Mouse (Mus musculus) MEL (cell line): ENCODE measurements around the gene Chmp5. TPM values are rescaled to one million over a fixed set of nuclear protein-coding genes. Genes with fewer than 3 reads are reported as not detected.

ENCODE experiments used
- DNase-seq: peaks from one replicate; pipeline ENCODE4 v3.0.0; 2011; ENCODE audit warnings: low read depth, low spot score
- H3K27ac ChIP-seq: 2 replicates; pipeline ENCODE4 v1.5.1; 2012; ENCODE audit warnings: low read depth, mild to moderate bottlenecking, control low read depth, low read length, moderate library complexity; ENCODE audit not compliant: control insufficient read depth
- H3K27me3 ChIP-seq, 2 experiments: fragments of 150-350 bp in 1 of 2; sonication (generic) in 1 of 2; 2 replicates each; pipeline ENCODE4 v1.6.1; 2012; ENCODE audit warnings: low read length in 2 of 2, mild to moderate bottlenecking in 2 of 2, improper control_type of control experiment in 1 of 2, moderate library complexity in 1 of 2; ENCODE audit not compliant: insufficient read depth in 2 of 2, control insufficient read depth in 1 of 2
- H3K36me3 ChIP-seq, 2 experiments: 2 replicates each; pipeline ENCODE4 v1.6.1; 2012 to 2014; ENCODE audit warnings: low read length in 2 of 2, improper control_type of control experiment in 1 of 2, inconsistent platforms in 1 of 2, mild to moderate bottlenecking in 1 of 2; ENCODE audit not compliant: insufficient read depth in 2 of 2, control insufficient read depth in 1 of 2
- H3K4me1 ChIP-seq, 2 experiments: fragments of 150-350 bp in 1 of 2; sonication (generic) in 1 of 2; 2 replicates each; pipeline ENCODE4 v1.6.1; 2012; ENCODE audit warnings: low read length in 2 of 2, improper control_type of control experiment in 1 of 2, mild to moderate bottlenecking in 1 of 2; ENCODE audit not compliant: insufficient read depth in 2 of 2, control insufficient read depth in 1 of 2
- H3K4me3 ChIP-seq, 2 experiments: fragments of 150-350 bp in 1 of 2; sonication (generic) in 1 of 2; 2 replicates each; pipeline ENCODE4 v1.5.1; 2012; ENCODE audit warnings: low read depth in 2 of 2, low read length in 2 of 2, mild to moderate bottlenecking in 2 of 2, moderate library complexity in 2 of 2, control low read depth in 1 of 2, improper control_type of control experiment in 1 of 2; ENCODE audit not compliant: control insufficient read depth in 1 of 2, insufficient read depth in 1 of 2
- H3K79me2 ChIP-seq: 2 replicates; pipeline ENCODE4 v1.6.1; 2012; ENCODE audit warnings: mild to moderate bottlenecking, low read length, moderate library complexity; ENCODE audit not compliant: control insufficient read depth, poor library complexity, insufficient read depth
- H3K9ac ChIP-seq: 2 replicates; pipeline ENCODE4 v1.6.1; 2012; ENCODE audit warnings: low read depth, mild to moderate bottlenecking, control low read depth, low read length, moderate library complexity; ENCODE audit not compliant: control insufficient read depth, poor library complexity, severe bottlenecking
- H3K9me3 ChIP-seq: fragments of 150-350 bp; sonication (generic); replicated peaks from 2 replicates; pipeline ENCODE4 v1.6.1; 2012; ENCODE audit warnings: mild to moderate bottlenecking, low read length, improper control_type of control experiment, moderate library complexity; ENCODE audit not compliant: insufficient read depth
- BHLHE40 ChIP-seq: IDR thresholded peaks from 2 replicates; pipeline ENCODE4 v1.6.1; 2012; ENCODE audit warnings: low read depth, mild to moderate bottlenecking, inconsistent platforms, low read length, improper control_type of control experiment, borderline replicate concordance
- CHD2 ChIP-seq: IDR thresholded peaks from 2 replicates; pipeline ENCODE4 v1.6.1; 2011; ENCODE audit warnings: low read length, improper control_type of control experiment
- CTCF ChIP-seq, 3 experiments: IDR thresholded peaks in 2 of 3; conservative IDR thresholded peaks in 1 of 3; 2 replicates each; pipeline ENCODE4 v1.5.1; 2011 to 2012; ENCODE audit warnings: low read length in 3 of 3, low read depth in 2 of 3, mild to moderate bottlenecking in 2 of 3, improper control_type of control experiment in 1 of 3, inconsistent platforms in 1 of 3, mixed read lengths in 1 of 3, moderate library complexity in 1 of 3; ENCODE audit not compliant: control insufficient read depth in 1 of 3, insufficient read depth in 1 of 3, poor library complexity in 1 of 3, severe bottlenecking in 1 of 3
- GABPA ChIP-seq: IDR thresholded peaks from 2 replicates; pipeline ENCODE4 v1.6.1; 2012; ENCODE audit warnings: low read depth, mild to moderate bottlenecking, inconsistent platforms, low read length, improper control_type of control experiment, moderate library complexity
- GATA1 ChIP-seq: IDR thresholded peaks from 2 replicates; pipeline ENCODE4 v1.6.1; 2011; ENCODE audit warnings: low read depth, low read length, improper control_type of control experiment
- HCFC1 ChIP-seq: IDR thresholded peaks from 2 replicates; pipeline ENCODE4 v1.6.1; 2012; ENCODE audit warnings: low read depth, mild to moderate bottlenecking, inconsistent platforms, low read length, improper control_type of control experiment, moderate library complexity
- JUND ChIP-seq: IDR thresholded peaks from 2 replicates; pipeline ENCODE4 v1.6.1; 2011; ENCODE audit warnings: low read depth, mild to moderate bottlenecking, improper control_type of control experiment, low read length
- MAFK ChIP-seq: IDR thresholded peaks from 2 replicates; pipeline ENCODE4 v1.6.1; 2011; ENCODE audit warnings: low read depth, mild to moderate bottlenecking, low read length, improper control_type of control experiment, borderline replicate concordance
- MAX ChIP-seq: IDR thresholded peaks from 2 replicates; pipeline ENCODE4 v1.6.1; 2011; ENCODE audit warnings: low read length, improper control_type of control experiment
- MAZ ChIP-seq: IDR thresholded peaks from 2 replicates; pipeline ENCODE4 v1.6.1; 2012; ENCODE audit warnings: low read depth, mild to moderate bottlenecking, inconsistent platforms, low read length, improper control_type of control experiment
- MXI1 ChIP-seq: IDR thresholded peaks from 2 replicates; pipeline ENCODE4 v1.6.1; 2011; ENCODE audit warnings: mild to moderate bottlenecking, low read depth, low read length, improper control_type of control experiment
- MYB ChIP-seq: IDR thresholded peaks from 2 replicates; pipeline ENCODE4 v1.6.1; 2011; ENCODE audit warnings: mild to moderate bottlenecking, low read depth, low read length, improper control_type of control experiment
- MYC ChIP-seq: IDR thresholded peaks from 2 replicates; pipeline ENCODE4 v1.6.1; 2011; ENCODE audit warnings: low read depth, mild to moderate bottlenecking, low read length, improper control_type of control experiment, moderate library complexity
- POLR2A ChIP-seq, 2 experiments: IDR thresholded peaks; 2 replicates each; pipeline ENCODE4 v1.6.1; 2011 to 2012; ENCODE audit warnings: low read length in 2 of 2, mild to moderate bottlenecking in 2 of 2, control low read depth in 1 of 2, improper control_type of control experiment in 1 of 2, low read depth in 1 of 2, moderate library complexity in 1 of 2; ENCODE audit not compliant: control insufficient read depth in 1 of 2, insufficient read depth in 1 of 2, poor library complexity in 1 of 2
- RAD21 ChIP-seq: IDR thresholded peaks from 2 replicates; pipeline ENCODE4 v1.6.1; 2011; ENCODE audit warnings: mild to moderate bottlenecking, low read depth, low read length, improper control_type of control experiment
- SMC3 ChIP-seq: IDR thresholded peaks from 2 replicates; pipeline ENCODE4 v1.6.1; 2011; ENCODE audit warnings: low read depth, low read length, improper control_type of control experiment
- TAL1 ChIP-seq: IDR thresholded peaks from 2 replicates; pipeline ENCODE4 v1.6.1; 2012; ENCODE audit warnings: mild to moderate bottlenecking, inconsistent platforms, low read length, moderate library complexity, mixed read lengths
- TCF12 ChIP-seq: IDR thresholded peaks from 2 replicates; pipeline ENCODE4 v1.6.1; 2014; ENCODE audit warnings: low read depth, mild to moderate bottlenecking, inconsistent platforms, low read length, improper control_type of control experiment, moderate library complexity
- UBTF ChIP-seq: IDR thresholded peaks from 2 replicates; pipeline ENCODE4 v1.6.1; 2012; ENCODE audit warnings: low read depth, mild to moderate bottlenecking, inconsistent platforms, low read length, improper control_type of control experiment, moderate library complexity, borderline replicate concordance; ENCODE audit not compliant: insufficient read depth
- USF1 ChIP-seq: IDR thresholded peaks from 2 replicates; pipeline ENCODE4 v1.6.1; 2014; ENCODE audit warnings: low read depth, mild to moderate bottlenecking, inconsistent platforms, low read length, improper control_type of control experiment, moderate library complexity
- ZC3H11A ChIP-seq: IDR thresholded peaks from 2 replicates; pipeline ENCODE4 v1.6.1; 2012; ENCODE audit warnings: low read depth, mild to moderate bottlenecking, inconsistent platforms, low read length, improper control_type of control experiment
- ZMIZ1 ChIP-seq: IDR thresholded peaks from 2 replicates; pipeline ENCODE4 v1.6.1; 2012; ENCODE audit warnings: low read depth, mild to moderate bottlenecking, inconsistent platforms, low read length, improper control_type of control experiment, moderate library complexity
- polyA plus RNA-seq, 2 experiments: library from polyadenylated mRNA; stranded (reverse) in 1 of 2; unstranded in 1 of 2; fragments of >175 nt in 1 of 2; fragments of >200 nt in 1 of 2; gene quantifications; 2 replicates each; pipeline versions ENCODE4 v1.2.1 to v1.2.4; 2012; ENCODE audit warnings: low replicate concordance in 2 of 2, low read depth in 1 of 2; ENCODE audit not compliant: insufficient read length in 2 of 2, insufficient read depth in 1 of 2, missing spikeins in 1 of 2
- total RNA-seq: library from RNA; depleted of rRNA; stranded (reverse); fragments of 300-350 nt; gene quantifications from 2 replicates; pipeline ENCODE4 v1.2.3, GENCODE M21; 2012

Gene Chmp5
- total and polyA plus RNA-seq, 3 experiments = 34.7 to 38.5 TPM; not detected in 1

- TF ChIP-seq SMC3 = peak; percentile 62
- TF ChIP-seq UBTF = no peak
- TF ChIP-seq GABPA = no peak
- TF ChIP-seq CHD2 = no peak
- TF ChIP-seq HCFC1 = peak; percentile 71
- TF ChIP-seq MAFK = no peak
- TF ChIP-seq ZC3H11A = peak; percentile 20
Observed at GRCm38 (mm10) chr4:40971744-40972143, 23.5 kb downstream of the Chmp5 start (continued).

GRCm38 (mm10) chr4:40974011-40974410, 25.8 kb downstream of the Chmp5 start:
- Histone ChIP-seq H3K79me2 (peaks cover 61% of the 10 kb centered on the region), H3K9me3 (no peaks in the 10 kb centered on the region), H3K36me3 (peaks cover 29 to 30% of the 10 kb centered on the region in 2 experiments), H3K4me1 (peaks cover 0 to 24% of the 10 kb centered on the region in 2 experiments), H3K4me3 (no peak overlapping the region), H3K27ac (no peak overlapping the region), H3K27me3 (no peaks in the 10 kb centered on the region), H3K9ac (no peak overlapping the region)
- TF ChIP-seq MAX = no peak
- no peak for TF ChIP-seq ZMIZ1
- TF ChIP-seq MXI1 = no peak
- no peak for TF ChIP-seq GATA1
- TF ChIP-seq CTCF (IDR thresholded peaks at IDR 0.05 in 2 of 3, conservative IDR thresholded peaks at IDR 0.05 in 1 of 3; ENCODE audit: control insufficient read depth in 1 of 3, insufficient read depth in 1 of 3, low read depth in 2 of 3, low read length in 3 of 3, poor library complexity in 1 of 3, severe bottlenecking in 1 of 3) = no peak
- TF ChIP-seq HCFC1 = no peak
- no peak for TF ChIP-seq BHLHE40
- TF ChIP-seq TAL1 = no peak
- TF ChIP-seq MYC = no peak
- no peak for TF ChIP-seq MAFK
- no peak for TF ChIP-seq GABPA
- TF ChIP-seq TCF12 = no peak
- TF ChIP-seq MYB = no peak
- TF ChIP-seq MAZ = no peak
- DNase-seq = no peak

- Histone ChIP-seq H3K9me3 (no peaks in the 10 kb centered on the region), H3K27ac (no peak overlapping the region), H3K4me3 (no peak overlapping the region), H3K79me2 (peaks cover 63% of the 10 kb centered on the region), H3K4me1 (peaks cover 0 to 20% of the 10 kb centered on the region in 2 experiments), H3K36me3 (peaks cover 27 to 42% of the 10 kb centered on the region in 2 experiments), H3K27me3 (no peaks in the 10 kb centered on the region), H3K9ac (no peak overlapping the region)
- no peak for DNase-seq
- no peak for TF ChIP-seq UBTF
- no peak for TF ChIP-seq ZMIZ1
- TF ChIP-seq RAD21 = no peak
- TF ChIP-seq TAL1 = no peak
- no peak for TF ChIP-seq POLR2A (IDR thresholded peaks at IDR 0.05; ENCODE audit: control insufficient read depth in 1 of 2, insufficient read depth in 1 of 2, low read depth in 1 of 2, low read length in 2 of 2, poor library complexity in 1 of 2)
- no peak for TF ChIP-seq GABPA
- no peak for TF ChIP-seq JUND
- TF ChIP-seq USF1 = no peak
- TF ChIP-seq BHLHE40 = no peak
- no peak for TF ChIP-seq HCFC1
Observed at GRCm38 (mm10) chr4:40975678-40976077, 27.5 kb downstream of the Chmp5 start.
